Mouse (Mus musculus) frontal cortex, postnatal 10 days (tissue): ENCODE measurements at regions not wholly inside any gene's neighbourhood (a gene's known extent, or its start where the extent isn't known, plus 50 kb on each side); places are given as distances from the start of the nearest gene placed in this dataset.
"Not testable (repeated sequence)": the region's sequence is repeated elsewhere in the genome, so short reads cannot be mapped to it uniquely, and the experiment has no call there.

Experiments used
- DNase-seq, 2 experiments: peaks; one replicate each; pipeline ENCODE4 v3.0.0; 2022; ENCODE audit warnings: low spot score in 2 of 2, mixed read lengths in 1 of 2

- DNase-seq: no peak
Observed at GRCm38 (mm10) chr12:11518379-11518778, 62.5 kb downstream of the Rad51ap2 start.

GRCm38 (mm10) chr12:11562891-11563290 is 107.0 kb downstream of the Rad51ap2 start:
- DNase-seq: no peak

GRCm38 (mm10) chr12:11570160-11570559 is 114.3 kb downstream of the Rad51ap2 start:
- DNase-seq: no peak

GRCm38 (mm10) chr12:11603946-11604345 is 148.1 kb downstream of the Rad51ap2 start:
- DNase-seq: no peak

GRCm38 (mm10) chr12:11608733-11609132 is 152.9 kb downstream of the Rad51ap2 start:
- no peak for DNase-seq

- no peak for DNase-seq
Observed at GRCm38 (mm10) chr12:11611656-11612055, 155.8 kb downstream of the Rad51ap2 start.

- DNase-seq: no peak
Observed at GRCm38 (mm10) chr12:11615237-11615636, 159.4 kb downstream of the Rad51ap2 start.

GRCm38 (mm10) chr12:11623561-11623960 is 167.7 kb downstream of the Rad51ap2 start:
- DNase-seq: no peak

- DNase-seq: no peak
Observed at GRCm38 (mm10) chr12:11630178-11630577, 174.3 kb downstream of the Rad51ap2 start.

GRCm38 (mm10) chr12:11631790-11632189 is 175.9 kb downstream of the Rad51ap2 start:
- DNase-seq: no peak

GRCm38 (mm10) chr12:11673281-11673680 is 217.4 kb downstream of the Rad51ap2 start:
- DNase-seq: no peak

GRCm38 (mm10) chr12:11694797-11695196 is 238.9 kb downstream of the Rad51ap2 start:
- no peak for DNase-seq

GRCm38 (mm10) chr12:11708879-11709602 is 253.2 kb downstream of the Rad51ap2 start:
- DNase-seq: no peak

- DNase-seq: no peak
Observed at GRCm38 (mm10) chr12:11717633-11718032, 261.8 kb downstream of the Rad51ap2 start.

GRCm38 (mm10) chr12:11751471-11751870 is 295.6 kb downstream of the Rad51ap2 start:
- DNase-seq: no peak

GRCm38 (mm10) chr12:11754184-11754907 is 298.5 kb downstream of the Rad51ap2 start:
- DNase-seq: no peak

GRCm38 (mm10) chr12:11802326-11802725 is 346.4 kb downstream of the Rad51ap2 start:
- DNase-seq: no peak

GRCm38 (mm10) chr12:11803162-11803561 is 347.3 kb downstream of the Rad51ap2 start:
- DNase-seq: no peak

GRCm38 (mm10) chr12:11829701-11830100 is 373.8 kb downstream of the Rad51ap2 start:
- DNase-seq: no peak

GRCm38 (mm10) chr12:11831292-11831691 is 375.4 kb downstream of the Rad51ap2 start:
- no peak for DNase-seq

- peak in 1 of 2 experiments; percentile 6 for DNase-seq
Observed at GRCm38 (mm10) chr12:11837819-11838472, 382.1 kb downstream of the Rad51ap2 start.

GRCm38 (mm10) chr12:11851034-11851433 is 395.2 kb downstream of the Rad51ap2 start:
- no peak for DNase-seq

GRCm38 (mm10) chr12:11881809-11882208 is 380.1 kb upstream of the Fam49a start:
- DNase-seq: not testable (repeated sequence)
